Mouse (Mus musculus): ENCODE results near the gene Large1.
"Not testable (repeated sequence)": the region's sequence is repeated elsewhere in the genome, so short reads cannot be mapped to it uniquely, and the experiment has no call there.

Large1 gene

GRCm38 (mm10) chr8:73295531-73295930 is 57.8 kb downstream of the Large1 start:
- DNase-seq (ENCODE audit: low spot score in 2 of 2), result no peak

GRCm38 (mm10) chr8:73293655-73294054 is 59.7 kb downstream of the Large1 start:
- DNase-seq (ENCODE audit: low spot score in 2 of 2), result no peak

- no peak for DNase-seq (ENCODE audit: low spot score in 2 of 2)
Observed at GRCm38 (mm10) chr8:73291630-73292029, 61.7 kb downstream of the Large1 start.

- DNase-seq (ENCODE audit: low spot score in 2 of 2), result no peak
Observed at GRCm38 (mm10) chr8:73290636-73291035, 62.7 kb downstream of the Large1 start.

GRCm38 (mm10) chr8:73289831-73290230 is 63.5 kb downstream of the Large1 start:
- DNase-seq (ENCODE audit: low spot score in 2 of 2), result no peak

- no peak for DNase-seq (ENCODE audit: low spot score in 2 of 2)
Observed at GRCm38 (mm10) chr8:73281996-73282395, 71.3 kb downstream of the Large1 start.

GRCm38 (mm10) chr8:73276015-73276414 is 77.3 kb downstream of the Large1 start:
- no peak for DNase-seq (ENCODE audit: low spot score in 2 of 2)

GRCm38 (mm10) chr8:73275445-73275844 is 77.9 kb downstream of the Large1 start:
- not testable (repeated sequence) for DNase-seq (ENCODE audit: low spot score in 2 of 2)

- no peak for DNase-seq (ENCODE audit: low spot score in 2 of 2)
Observed at GRCm38 (mm10) chr8:73273150-73273549, 80.2 kb downstream of the Large1 start.

- DNase-seq (ENCODE audit: low spot score in 2 of 2), result no peak
Observed at GRCm38 (mm10) chr8:73270991-73271390, 82.3 kb downstream of the Large1 start.

GRCm38 (mm10) chr8:73257981-73258380 is 95.4 kb downstream of the Large1 start:
- DNase-seq (ENCODE audit: low spot score in 2 of 2), result no peak

GRCm38 (mm10) chr8:73244186-73244585 is 109.2 kb downstream of the Large1 start:
- DNase-seq (ENCODE audit: low spot score in 2 of 2), result no peak

- DNase-seq (ENCODE audit: low spot score in 2 of 2), result no peak
Observed at GRCm38 (mm10) chr8:73242066-73242465, 111.3 kb downstream of the Large1 start.

GRCm38 (mm10) chr8:73234209-73234608 is 119.1 kb downstream of the Large1 start:
- DNase-seq (ENCODE audit: low spot score in 2 of 2), result no peak

GRCm38 (mm10) chr8:73233358-73234041 is 119.8 kb downstream of the Large1 start:
- DNase-seq (ENCODE audit: low spot score in 2 of 2), result peak; percentile 15 to 56

GRCm38 (mm10) chr8:73226841-73227240 is 126.5 kb downstream of the Large1 start:
- no peak for DNase-seq (ENCODE audit: low spot score in 2 of 2)

GRCm38 (mm10) chr8:73225654-73226053 is 127.7 kb downstream of the Large1 start:
- peak in 1 of 2 experiments; percentile 67 for DNase-seq (ENCODE audit: low spot score in 2 of 2)

GRCm38 (mm10) chr8:73219178-73219811 is 134.0 kb downstream of the Large1 start:
- DNase-seq (ENCODE audit: low spot score in 2 of 2), result no peak

- DNase-seq (ENCODE audit: low spot score in 2 of 2), result no peak
Observed at GRCm38 (mm10) chr8:73206831-73207230, 146.5 kb downstream of the Large1 start.

- no peak for DNase-seq (ENCODE audit: low spot score in 2 of 2)
Observed at GRCm38 (mm10) chr8:73201854-73202253, 151.5 kb downstream of the Large1 start.

- no peak for DNase-seq (ENCODE audit: low spot score in 2 of 2)
Observed at GRCm38 (mm10) chr8:73197714-73198113, 155.6 kb downstream of the Large1 start.

GRCm38 (mm10) chr8:73188684-73189083 is 164.7 kb downstream of the Large1 start:
- no peak for DNase-seq (ENCODE audit: low spot score in 2 of 2)

- DNase-seq (ENCODE audit: low spot score in 2 of 2), result no peak
Observed at GRCm38 (mm10) chr8:73187381-73187780, 166.0 kb downstream of the Large1 start.

Data from right cerebral cortex, postnatal 36 days (tissue).